Mouse (Mus musculus): ENCODE measurements around the gene Bcl9. TPM values are rescaled to one million over a fixed set of nuclear protein-coding genes. Genes with fewer than 3 reads are reported as not detected.

Bcl9 gene
- polyA plus RNA-seq, 1 experiment from 2014 or later: 57.3 TPM

GRCm38 (mm10) chr3:97185098-97185860 lies 112.4 kb downstream of the Bcl9 start:
- H3K36me3 ChIP-seq (ENCODE audit: control insufficient read depth, insufficient read depth, low read length): no peaks in the 10 kb centered on the region
- no peaks in the 10 kb centered on the region for H3K9me3 ChIP-seq (ENCODE audit: control insufficient read depth, low read length)
- no peaks in the 10 kb centered on the region for H3K4me1 ChIP-seq (ENCODE audit: control insufficient read depth, insufficient read depth, low read length)
- no peak overlapping the region for H3K9ac ChIP-seq (ENCODE audit: low read depth, low read length)
- no peak overlapping the region for H3K4me2 ChIP-seq (replicated peaks; ENCODE audit: low read depth, low read length)
- H3K27me3 ChIP-seq (ENCODE audit: control insufficient read depth, insufficient read depth, low read length): no peaks in the 10 kb centered on the region
- no peak overlapping the region for H3K4me3 ChIP-seq (ENCODE audit: low read length)
- H3K27ac ChIP-seq (ENCODE audit: low read depth, low read length): no peak overlapping the region
- peak; percentile 44; the same call in 1 of the 2 replicates for ATAC-seq (ENCODE audit: low FRiP score, low TSS enrichment)
- WGBS: 45% methylated on average over 10 of the region's 10 CpGs

- Histone ChIP-seq H3K9ac (ENCODE audit: low read depth, low read length) (no peak overlapping the region), H3K4me1 (ENCODE audit: control insufficient read depth, insufficient read depth, low read length) (no peaks in the 10 kb centered on the region), H3K9me3 (ENCODE audit: control insufficient read depth, low read length) (no peaks in the 10 kb centered on the region), H3K4me3 (ENCODE audit: low read length) (no peak overlapping the region), H3K27ac (ENCODE audit: low read depth, low read length) (no peak overlapping the region), H3K4me2 (replicated peaks; ENCODE audit: low read depth, low read length) (no peak overlapping the region), H3K27me3 (ENCODE audit: control insufficient read depth, insufficient read depth, low read length) (no peaks in the 10 kb centered on the region), H3K36me3 (ENCODE audit: control insufficient read depth, insufficient read depth, low read length) (no peaks in the 10 kb centered on the region)
- 40% methylated on average over 3 of the region's 3 CpGs for WGBS
- ATAC-seq (ENCODE audit: low FRiP score, low TSS enrichment): no peak
Observed at GRCm38 (mm10) chr3:97183810-97184209, 113.9 kb downstream of the Bcl9 start.

GRCm38 (mm10) chr3:97180527-97180926 lies 117.2 kb downstream of the Bcl9 start:
- H3K27me3 ChIP-seq (ENCODE audit: control insufficient read depth, insufficient read depth, low read length): no peaks in the 10 kb centered on the region

GRCm38 (mm10) chr3:97178885-97179284 lies 118.8 kb downstream of the Bcl9 start:
- no peaks in the 10 kb centered on the region for H3K4me1 ChIP-seq (ENCODE audit: control insufficient read depth, insufficient read depth, low read length)
- 59% methylated on average over 6 of the region's 6 CpGs for WGBS
- H3K9me3 ChIP-seq (ENCODE audit: control insufficient read depth, low read length): no peaks in the 10 kb centered on the region
- H3K9ac ChIP-seq (ENCODE audit: low read depth, low read length): no peak overlapping the region
- no peak overlapping the region for H3K4me3 ChIP-seq (ENCODE audit: low read length)
- H3K4me2 ChIP-seq (replicated peaks; ENCODE audit: low read depth, low read length): no peak overlapping the region
- ATAC-seq (ENCODE audit: low FRiP score, low TSS enrichment): no peak
- H3K27ac ChIP-seq (ENCODE audit: low read depth, low read length): no peak overlapping the region
- no peaks in the 10 kb centered on the region for H3K27me3 ChIP-seq (ENCODE audit: control insufficient read depth, insufficient read depth, low read length)
- no peaks in the 10 kb centered on the region; the same call in 1 of the 2 replicates for H3K36me3 ChIP-seq (ENCODE audit: control insufficient read depth, insufficient read depth, low read length)

More at GRCm38 (mm10) chr3:97180527-97180926, 117.2 kb downstream of the Bcl9 start:
- no peak overlapping the region for H3K4me2 ChIP-seq (replicated peaks; ENCODE audit: low read depth, low read length)
- no peak for ATAC-seq (ENCODE audit: low FRiP score, low TSS enrichment)
- no peaks in the 10 kb centered on the region for H3K9me3 ChIP-seq (ENCODE audit: control insufficient read depth, low read length)
- WGBS: 22% methylated on average over 6 of the region's 6 CpGs
- H3K4me1 ChIP-seq (ENCODE audit: control insufficient read depth, insufficient read depth, low read length): no peaks in the 10 kb centered on the region
- no peaks in the 10 kb centered on the region; the same call in 1 of the 2 replicates for H3K36me3 ChIP-seq (ENCODE audit: control insufficient read depth, insufficient read depth, low read length)
- H3K4me3 ChIP-seq (ENCODE audit: low read length): no peak overlapping the region
- H3K9ac ChIP-seq (ENCODE audit: low read depth, low read length): no peak overlapping the region
- no peak overlapping the region for H3K27ac ChIP-seq (ENCODE audit: low read depth, low read length)

GRCm38 (mm10) chr3:97172632-97173031 lies 125.1 kb downstream of the Bcl9 start:
- Histone ChIP-seq H3K4me1 (ENCODE audit: control insufficient read depth, insufficient read depth, low read length) (peaks cover 6% of the 10 kb centered on the region; the same call in 1 of the 2 replicates), H3K9me3 (ENCODE audit: control insufficient read depth, low read length) (no peaks in the 10 kb centered on the region), H3K27me3 (ENCODE audit: control insufficient read depth, insufficient read depth, low read length) (no peaks in the 10 kb centered on the region), H3K4me3 (ENCODE audit: low read length) (no peak overlapping the region), H3K36me3 (ENCODE audit: control insufficient read depth, insufficient read depth, low read length) (no peaks in the 10 kb centered on the region; the same call in 1 of the 2 replicates), H3K9ac (ENCODE audit: low read depth, low read length) (no peak overlapping the region), H3K27ac (ENCODE audit: low read depth, low read length) (no peak overlapping the region), H3K4me2 (replicated peaks; ENCODE audit: low read depth, low read length) (no peak overlapping the region)
- ATAC-seq (ENCODE audit: low FRiP score, low TSS enrichment): no peak
- WGBS: 60% methylated on average over 5 of the region's 5 CpGs

GRCm38 (mm10) chr3:97172231-97172630 lies 125.5 kb downstream of the Bcl9 start:
- no peak overlapping the region for H3K4me3 ChIP-seq (ENCODE audit: low read length)
- 49% methylated on average over 9 of the region's 9 CpGs for WGBS
- no peaks in the 10 kb centered on the region; the same call in 1 of the 2 replicates for H3K36me3 ChIP-seq (ENCODE audit: control insufficient read depth, insufficient read depth, low read length)
- peak overlapping the region; percentile 32; the same call in 1 of the 2 replicates for H3K27ac ChIP-seq (ENCODE audit: low read depth, low read length)
- no peak; the same call in 1 of the 2 replicates for ATAC-seq (ENCODE audit: low FRiP score, low TSS enrichment)
- no peak overlapping the region for H3K9ac ChIP-seq (ENCODE audit: low read depth, low read length)
- H3K4me1 ChIP-seq (ENCODE audit: control insufficient read depth, insufficient read depth, low read length): peaks cover 6% of the 10 kb centered on the region; the same call in 1 of the 2 replicates
- H3K9me3 ChIP-seq (ENCODE audit: control insufficient read depth, low read length): no peaks in the 10 kb centered on the region
- H3K27me3 ChIP-seq (ENCODE audit: control insufficient read depth, insufficient read depth, low read length): no peaks in the 10 kb centered on the region
- H3K4me2 ChIP-seq (replicated peaks; ENCODE audit: low read depth, low read length): no peak overlapping the region

GRCm38 (mm10) chr3:97171531-97171930 lies 126.2 kb downstream of the Bcl9 start:
- WGBS: 85% methylated on average over 6 of the region's 6 CpGs
- no peaks in the 10 kb centered on the region; the same call in 1 of the 2 replicates for H3K36me3 ChIP-seq (ENCODE audit: control insufficient read depth, insufficient read depth, low read length)
- peak overlapping the region; percentile 32; the same call in 1 of the 2 replicates for H3K27ac ChIP-seq (ENCODE audit: low read depth, low read length)
- ATAC-seq (ENCODE audit: low FRiP score, low TSS enrichment): no peak
- H3K4me2 ChIP-seq (replicated peaks; ENCODE audit: low read depth, low read length): no peak overlapping the region
- no peak overlapping the region for H3K4me3 ChIP-seq (ENCODE audit: low read length)
- H3K27me3 ChIP-seq (ENCODE audit: control insufficient read depth, insufficient read depth, low read length): no peaks in the 10 kb centered on the region
- no peak overlapping the region for H3K9ac ChIP-seq (ENCODE audit: low read depth, low read length)
- H3K4me1 ChIP-seq (ENCODE audit: control insufficient read depth, insufficient read depth, low read length): peaks cover 6% of the 10 kb centered on the region; the same call in 1 of the 2 replicates
- no peaks in the 10 kb centered on the region for H3K9me3 ChIP-seq (ENCODE audit: control insufficient read depth, low read length)

GRCm38 (mm10) chr3:97167126-97167525 lies 130.6 kb downstream of the Bcl9 start:
- ATAC-seq (ENCODE audit: low FRiP score, low TSS enrichment): no peak

GRCm38 (mm10) chr3:97164477-97164876 lies 133.2 kb downstream of the Bcl9 start:
- no peak overlapping the region for H3K4me2 ChIP-seq (replicated peaks; ENCODE audit: low read depth, low read length)
- WGBS: 82% methylated on average over 4 of the region's 4 CpGs
- H3K9ac ChIP-seq (ENCODE audit: low read depth, low read length): no peak overlapping the region

More at GRCm38 (mm10) chr3:97167126-97167525, 130.6 kb downstream of the Bcl9 start:
- H3K9me3 ChIP-seq (ENCODE audit: control insufficient read depth, low read length): no peaks in the 10 kb centered on the region
- no peaks in the 10 kb centered on the region for H3K27me3 ChIP-seq (ENCODE audit: control insufficient read depth, insufficient read depth, low read length)
- no peak overlapping the region for H3K4me2 ChIP-seq (replicated peaks; ENCODE audit: low read depth, low read length)
- H3K9ac ChIP-seq (ENCODE audit: low read depth, low read length): no peak overlapping the region
- H3K36me3 ChIP-seq (ENCODE audit: control insufficient read depth, insufficient read depth, low read length): no peaks in the 10 kb centered on the region
- H3K27ac ChIP-seq (ENCODE audit: low read depth, low read length): no peak overlapping the region
- 76% methylated on average over 4 of the region's 4 CpGs for WGBS
- no peaks in the 10 kb centered on the region for H3K4me1 ChIP-seq (ENCODE audit: control insufficient read depth, insufficient read depth, low read length)
- H3K4me3 ChIP-seq (ENCODE audit: low read length): no peak overlapping the region

More at GRCm38 (mm10) chr3:97164477-97164876, 133.2 kb downstream of the Bcl9 start:
- peaks cover 11% of the 10 kb centered on the region; the same call in 1 of the 2 replicates for H3K4me1 ChIP-seq (ENCODE audit: control insufficient read depth, insufficient read depth, low read length)
- H3K27me3 ChIP-seq (ENCODE audit: control insufficient read depth, insufficient read depth, low read length): no peaks in the 10 kb centered on the region
- no peaks in the 10 kb centered on the region for H3K36me3 ChIP-seq (ENCODE audit: control insufficient read depth, insufficient read depth, low read length)
- H3K27ac ChIP-seq (ENCODE audit: low read depth, low read length): no peak overlapping the region
- no peak for ATAC-seq (ENCODE audit: low FRiP score, low TSS enrichment)
- H3K4me3 ChIP-seq (ENCODE audit: low read length): no peak overlapping the region
- no peaks in the 10 kb centered on the region for H3K9me3 ChIP-seq (ENCODE audit: control insufficient read depth, low read length)

Measured in kidney, embryonic 14.5 days (tissue).